Mouse (Mus musculus) intestine, embryonic 16.5 days (tissue): ENCODE data around the gene Fem1a. TPM values are rescaled to one million over a fixed set of nuclear protein-coding genes. Genes with fewer than 3 reads are reported as not detected.
A peak's percentile ranks its signal among the peaks of the same experiment; 100 is the strongest.

Experiments used
- ATAC-seq: fragments of 200-750 bp; cut with Nextera tagmentation; 2 replicates; pipeline ENCODE4 v1.8.0; 2017; ENCODE audit warnings: moderate TSS enrichment, moderate library complexity
- H3K27ac ChIP-seq: fragments of 300-500 bp; sonication (generic); 2 replicates; pipeline ENCODE4 v1.5.1; 2014; ENCODE audit warnings: mild to moderate bottlenecking, low read length
- H3K27me3 ChIP-seq: fragments of 300-500 bp; sonication (generic); replicated peaks from 2 replicates; pipeline ENCODE4 v1.6.1; 2014; ENCODE audit warnings: low read length, control low read depth, mixed read lengths; ENCODE audit not compliant: control insufficient read depth, insufficient read depth
- H3K36me3 ChIP-seq: fragments of 300-500 bp; sonication (generic); 2 replicates; pipeline ENCODE4 v1.6.1; 2014; ENCODE audit warnings: low read length, control low read depth; ENCODE audit not compliant: control insufficient read depth, insufficient read depth
- H3K4me1 ChIP-seq: fragments of 300-500 bp; sonication (generic); 2 replicates; pipeline ENCODE4 v1.6.1; 2014; ENCODE audit warnings: low read length, control low read depth, mixed read lengths; ENCODE audit not compliant: control insufficient read depth, insufficient read depth
- H3K4me2 ChIP-seq: fragments of 300-500 bp; sonication (generic); 2 replicates; pipeline ENCODE4 v1.6.1; 2014; ENCODE audit warnings: low read depth, low read length, control low read depth
- H3K4me3 ChIP-seq: fragments of 300-500 bp; sonication (generic); 2 replicates; pipeline ENCODE4 v1.5.1; 2014; ENCODE audit warnings: mild to moderate bottlenecking, low read length
- H3K9ac ChIP-seq: fragments of 300-500 bp; sonication (generic); 2 replicates; pipeline ENCODE4 v1.6.1; 2014; ENCODE audit warnings: low read depth, low read length
- H3K9me3 ChIP-seq: fragments of 300-500 bp; sonication (generic); 2 replicates; pipeline ENCODE4 v1.6.1; 2016; ENCODE audit warnings: low read length, control low read depth; ENCODE audit not compliant: control insufficient read depth
- WGBS: fragments of 180-500 bp; shearing (Covaris S2); extraction: QIAGEN DNeasy Blood & Tissue Kit; methylation state at CpG from one replicate; pipeline ENCODE4 v1.1.7; 2014; 5-methylcytosine and 5-hydroxymethylcytosine counted together
- polyA plus RNA-seq: library from polyadenylated mRNA; unstranded; fragments of >200 nt; fragmentation: Nextera tagmentation; extraction: Ambion mirVana; gene quantifications from 2 replicates; pipeline ENCODE4 v1.2.1, GENCODE M21; 2015

Gene Fem1a
- polyA plus RNA-seq, 1 experiment from 2014 or later, result 11.7 TPM

DNA sequence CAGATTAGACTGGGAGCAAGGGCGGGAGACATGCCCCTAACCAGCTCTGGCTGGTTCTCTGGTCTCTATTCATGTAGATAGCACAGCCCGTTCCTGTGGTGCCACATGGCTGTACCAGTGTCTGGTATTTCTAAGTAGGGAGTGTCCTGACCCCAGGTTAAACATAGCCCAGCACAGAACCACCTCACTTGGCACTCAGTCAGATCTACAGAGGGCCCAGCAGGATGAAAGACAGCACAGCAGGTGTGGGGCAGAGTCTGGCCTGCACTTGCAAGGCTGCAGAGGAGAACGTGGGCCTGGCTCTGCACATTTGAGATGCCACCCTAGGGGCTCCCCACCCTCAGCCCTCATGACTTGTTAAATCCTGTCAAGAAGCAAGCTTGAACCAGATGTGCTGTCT is 4.6 kb downstream of the Fem1a start:
- Histone ChIP-seq H3K4me1 (peaks cover 43% of the 10 kb centered on the region), H3K9ac (0 out of 2 replicates have a peak overlapping the region, but pooled peaks have one; percentile 33), H3K9me3 (no peaks in the 10 kb centered on the region), H3K27ac (no peak overlapping the region), H3K4me3 (no peak overlapping the region), H3K27me3 (no peaks in the 10 kb centered on the region), H3K36me3 (peaks cover 13% of the 10 kb centered on the region), H3K4me2 (no peak overlapping the region)
- ATAC-seq, result no peak
- WGBS, result 86% methylated on average over 3 of the region's 3 CpGs

DNA sequence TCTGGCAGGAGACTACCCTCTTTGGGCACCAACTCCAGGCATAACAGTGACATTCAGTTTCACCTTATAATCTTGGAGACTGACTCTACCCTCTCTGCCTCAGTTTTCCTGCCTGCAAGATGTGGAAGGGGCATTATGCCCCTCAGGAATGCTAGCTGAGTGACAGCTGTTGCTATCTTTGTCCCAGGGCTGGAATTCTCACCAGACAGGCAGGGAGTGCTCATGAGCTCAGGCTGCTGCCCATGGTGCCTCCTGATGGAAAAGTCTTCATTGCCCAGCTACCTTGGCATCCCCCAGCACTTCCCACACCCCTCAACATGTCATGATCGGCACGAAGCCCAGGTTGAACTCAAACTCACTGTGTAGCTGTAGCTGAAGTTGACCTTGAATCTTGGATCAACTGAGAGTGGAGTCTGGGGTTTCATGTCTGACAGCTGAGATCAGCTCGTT is 6.1 kb downstream of the Fem1a start:
- peaks cover 13% of the 10 kb centered on the region for H3K36me3 ChIP-seq
- no peak overlapping the region for H3K9ac ChIP-seq
- 81% methylated on average over 3 of the region's 3 CpGs for WGBS

DNA sequence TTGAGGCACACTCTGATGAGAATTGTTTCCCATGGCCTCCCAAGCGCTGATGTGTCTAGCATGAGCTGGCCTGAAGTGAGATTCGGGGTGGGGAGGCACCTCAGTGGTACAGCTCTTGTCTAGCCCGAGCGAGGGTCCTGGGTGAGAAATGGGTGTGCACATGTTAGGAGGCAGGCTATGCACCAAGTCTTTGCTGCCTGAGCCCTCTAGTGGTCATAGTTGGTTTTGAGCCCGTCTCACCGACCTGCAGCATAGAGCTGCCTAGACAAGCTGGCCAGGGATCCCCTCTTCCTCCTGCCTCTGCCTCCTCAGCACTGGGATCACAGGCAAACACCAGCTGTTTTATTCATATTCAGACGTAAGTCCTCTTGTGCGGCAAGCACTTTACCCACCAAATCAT is 7.4 kb downstream of the Fem1a start:
- peak; percentile 67 for ATAC-seq
- peaks cover 28% of the 10 kb centered on the region for H3K4me1 ChIP-seq
- 21% methylated on average over 8 of the region's 8 CpGs for WGBS

More for the DNA sequence above, 6.1 kb downstream of the Fem1a start:
- H3K27me3 ChIP-seq, result no peaks in the 10 kb centered on the region
- no peak overlapping the region for H3K27ac ChIP-seq
- H3K4me2 ChIP-seq, result no peak overlapping the region
- no peaks in the 10 kb centered on the region for H3K9me3 ChIP-seq
- H3K4me3 ChIP-seq, result no peak overlapping the region
- no peak for ATAC-seq
- H3K4me1 ChIP-seq, result peaks cover 39% of the 10 kb centered on the region

DNA sequence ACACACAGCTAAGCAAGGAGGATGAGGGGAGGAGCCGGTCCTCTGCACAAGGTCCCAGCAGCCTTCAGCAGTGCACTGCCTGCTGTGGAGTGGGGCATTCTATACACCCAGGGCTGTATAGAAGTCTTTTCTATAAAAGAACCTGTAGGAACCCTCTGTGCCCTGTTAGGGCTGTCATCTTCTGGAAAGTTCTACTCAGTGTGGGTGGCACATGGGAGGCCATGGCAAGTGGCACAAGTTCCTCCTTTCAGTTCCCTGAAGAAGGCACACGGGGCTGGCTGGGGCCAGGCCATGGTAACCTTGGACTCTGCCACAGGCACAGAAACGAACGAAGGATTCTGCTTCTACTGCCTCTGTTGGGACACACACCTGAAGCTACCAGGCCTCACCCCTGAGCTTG is 8.4 kb downstream of the Fem1a start:
- ATAC-seq, result no peak
- Histone ChIP-seq H3K9me3 (no peaks in the 10 kb centered on the region), H3K36me3 (peaks cover 15% of the 10 kb centered on the region; the same call in 1 of the 2 replicates), H3K27ac (no peak overlapping the region; the same call in 1 of the 2 replicates), H3K9ac (no peak overlapping the region), H3K4me3 (no peak overlapping the region), H3K4me2 (no peak overlapping the region), H3K4me1 (peaks cover 18% of the 10 kb centered on the region), H3K27me3 (no peaks in the 10 kb centered on the region)
- 87% methylated on average over 4 of the region's 4 CpGs for WGBS

More for the DNA sequence above, 7.4 kb downstream of the Fem1a start:
- H3K4me2 ChIP-seq, result no peak overlapping the region
- no peak overlapping the region for H3K27ac ChIP-seq
- H3K27me3 ChIP-seq, result no peaks in the 10 kb centered on the region
- peaks cover 13% of the 10 kb centered on the region for H3K36me3 ChIP-seq
- H3K9me3 ChIP-seq, result no peaks in the 10 kb centered on the region
- H3K4me3 ChIP-seq, result no peak overlapping the region
- peak overlapping the region; percentile 45; the same call in 1 of the 2 replicates for H3K9ac ChIP-seq

DNA sequence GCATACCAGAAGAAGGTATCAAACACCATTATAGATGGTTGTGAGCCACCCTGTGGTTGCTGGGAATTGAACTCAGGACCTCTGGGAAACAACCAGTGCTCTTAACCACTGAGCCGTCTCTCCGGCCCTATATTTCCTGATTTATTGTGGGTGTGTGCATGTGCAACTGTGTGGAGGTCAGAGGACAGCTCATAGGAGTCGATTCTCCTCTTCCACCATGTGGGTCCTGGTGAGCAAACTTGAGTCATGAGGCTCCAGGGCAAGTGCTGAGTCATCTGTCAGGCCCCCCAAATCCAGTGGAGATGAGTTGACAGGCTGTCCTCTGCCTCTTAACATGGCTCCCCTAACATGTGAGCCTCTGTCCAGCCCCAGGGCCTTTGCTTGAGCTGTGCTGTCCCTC is 9.3 kb downstream of the Fem1a start:
- no peak for ATAC-seq
- Histone ChIP-seq H3K36me3 (peaks cover 17% of the 10 kb centered on the region), H3K4me3 (no peak overlapping the region), H3K27ac (no peak overlapping the region), H3K27me3 (no peaks in the 10 kb centered on the region), H3K9me3 (no peaks in the 10 kb centered on the region), H3K9ac (no peak overlapping the region), H3K4me2 (no peak overlapping the region), H3K4me1 (peaks cover 10% of the 10 kb centered on the region; the same call in 1 of the 2 replicates)
- WGBS, result 73% methylated on average over 3 of the region's 3 CpGs

DNA sequence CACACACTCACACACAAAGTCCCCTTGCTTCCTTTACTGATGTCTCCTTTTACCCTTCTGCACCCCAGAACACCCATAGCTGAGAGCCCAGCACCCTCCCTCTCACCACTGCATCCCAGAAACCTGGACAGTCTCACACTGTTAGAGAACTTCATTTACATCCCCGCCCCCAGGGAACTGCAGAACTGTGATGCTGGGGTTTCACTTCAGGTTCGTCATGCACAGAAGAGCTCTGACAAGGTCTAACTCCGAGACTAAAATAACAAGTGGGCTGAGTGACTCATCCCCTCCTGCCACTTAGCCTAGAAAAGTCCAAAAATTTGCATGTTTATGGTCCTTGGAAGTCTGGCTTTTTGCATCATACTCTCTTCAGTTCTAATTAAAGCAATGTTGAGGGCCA is 9.7 kb downstream of the Fem1a start:
- Histone ChIP-seq H3K27me3 (no peaks in the 10 kb centered on the region), H3K9ac (no peak overlapping the region), H3K36me3 (peaks cover 16% of the 10 kb centered on the region), H3K4me1 (peaks cover 7% of the 10 kb centered on the region; the same call in 1 of the 2 replicates), H3K4me2 (no peak overlapping the region), H3K27ac (no peak overlapping the region), H3K9me3 (no peaks in the 10 kb centered on the region), H3K4me3 (no peak overlapping the region)
- 53% methylated on average over 3 of the region's 3 CpGs for WGBS
- ATAC-seq, result no peak

DNA sequence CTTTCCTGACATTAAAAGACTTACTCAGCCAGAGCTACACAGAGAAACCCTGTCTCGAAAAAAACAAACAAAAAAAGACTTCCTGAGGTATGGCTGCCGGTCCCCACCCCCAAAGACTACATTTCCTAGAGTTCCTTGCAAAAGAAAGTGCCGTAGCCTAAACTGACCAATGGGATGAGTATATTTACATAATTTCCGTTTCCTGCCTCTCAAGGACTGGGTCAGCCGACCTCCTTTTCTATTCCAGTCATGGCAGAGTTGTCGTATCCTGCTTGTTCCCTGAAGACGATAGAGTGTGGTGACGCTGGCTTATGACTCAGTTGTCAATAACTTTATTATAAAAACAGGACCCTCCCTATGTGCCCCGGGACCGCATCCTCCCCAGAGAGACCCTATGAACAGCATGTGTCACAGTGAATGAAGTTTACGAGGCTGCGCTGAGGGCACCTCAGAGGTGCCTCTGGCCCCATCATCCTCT is 12.6 kb downstream of the Fem1a start:
- whole genome bisulfite sequencing, result 16% methylated on average over 12 of the region's 12 CpGs

DNA sequence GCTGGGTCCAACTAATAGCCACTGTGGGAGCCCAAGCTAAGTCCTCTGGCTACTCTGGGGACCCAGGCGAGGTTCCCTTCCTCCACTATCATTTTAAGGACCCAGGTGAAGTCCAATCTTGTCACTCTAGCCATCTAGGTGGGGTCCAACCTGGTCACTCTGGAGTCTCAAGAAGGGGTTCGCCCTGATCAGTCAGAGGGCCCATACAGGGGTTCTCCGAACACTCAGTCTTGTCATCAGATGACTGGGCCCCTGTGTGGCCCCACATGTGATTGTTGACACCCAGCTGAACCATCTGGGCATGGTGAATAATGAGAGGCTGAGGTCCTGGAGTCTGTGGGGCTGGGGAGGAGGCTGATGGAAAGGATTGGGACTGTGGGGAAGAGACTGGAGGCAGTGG is 13.1 kb downstream of the Fem1a start:
- H3K9ac ChIP-seq, result peak overlapping the region; percentile 48
- peak overlapping the region; percentile 54 for H3K4me2 ChIP-seq
- H3K27me3 ChIP-seq, result no peaks in the 10 kb centered on the region
- H3K9me3 ChIP-seq, result no peaks in the 10 kb centered on the region
- H3K4me3 ChIP-seq, result peak overlapping the region; percentile 46
- peaks cover 15% of the 10 kb centered on the region for H3K36me3 ChIP-seq
- 71% methylated on average over 3 of the region's 3 CpGs for WGBS
- H3K27ac ChIP-seq, result peak overlapping the region; percentile 75
- H3K4me1 ChIP-seq, result peaks cover 4% of the 10 kb centered on the region; the same call in 1 of the 2 replicates
- ATAC-seq, result peak; percentile 1; the same call in 1 of the 2 replicates

More for the DNA sequence above, 12.6 kb downstream of the Fem1a start:
- Histone ChIP-seq H3K27me3 (no peaks in the 10 kb centered on the region), H3K9ac (peak overlapping the region; percentile 68), H3K4me1 (peaks cover 4% of the 10 kb centered on the region; the same call in 1 of the 2 replicates), H3K4me2 (peak overlapping the region; percentile 54), H3K9me3 (no peaks in the 10 kb centered on the region), H3K4me3 (peak overlapping the region; percentile 46), H3K27ac (peak overlapping the region; percentile 75), H3K36me3 (peaks cover 15% of the 10 kb centered on the region)
- peak; percentile 80 for ATAC-seq

DNA sequence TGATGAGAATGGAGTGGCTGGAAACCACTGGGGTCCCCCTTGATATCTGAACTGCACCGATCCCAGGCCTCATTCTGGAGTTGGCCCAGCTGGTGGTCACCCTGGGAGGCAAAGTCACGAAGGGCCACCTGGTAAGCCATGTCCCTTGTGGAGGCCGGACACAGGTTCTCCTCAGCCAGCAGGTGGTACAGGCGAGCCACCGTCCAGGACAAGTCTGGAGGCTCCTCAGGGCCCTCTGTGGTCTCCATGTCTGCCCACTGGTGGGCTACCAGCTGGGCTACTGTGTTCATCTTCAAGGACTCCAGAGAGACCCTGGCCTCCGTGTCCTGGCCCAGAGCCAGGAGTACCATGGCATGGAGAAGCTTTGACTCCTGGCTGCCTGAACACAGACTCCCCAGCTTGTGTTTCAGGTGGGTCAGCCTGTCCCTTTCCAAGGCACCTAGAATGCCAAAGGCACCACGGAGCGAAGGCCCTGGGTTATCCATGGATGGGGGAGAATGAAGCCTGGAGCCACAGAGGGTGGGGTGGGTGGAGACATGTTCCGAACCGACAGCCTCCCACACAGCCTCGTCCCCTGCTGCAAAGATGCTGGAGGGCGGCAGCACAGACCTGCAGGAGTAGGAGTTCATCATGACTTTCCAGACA is 15.1 kb downstream of the Fem1a start:
- peaks cover 15% of the 10 kb centered on the region for H3K36me3 ChIP-seq
- no peak for ATAC-seq
- H3K27ac ChIP-seq, result no peak overlapping the region
- no peaks in the 10 kb centered on the region for H3K9me3 ChIP-seq
- peaks cover 4% of the 10 kb centered on the region; the same call in 1 of the 2 replicates for H3K4me1 ChIP-seq
- H3K4me3 ChIP-seq, result no peak overlapping the region
- 85% methylated on average over 12 of the region's 12 CpGs for WGBS
- H3K27me3 ChIP-seq, result no peaks in the 10 kb centered on the region
- H3K4me2 ChIP-seq, result no peak overlapping the region
- no peak overlapping the region for H3K9ac ChIP-seq
